In genomic region chr8:91135308-91136181, GRCm38 (mm10) we compare ENCODE assay signal across 10 mouse cellular contexts.
DNase-seq lines count a peak whose midpoint lies in the region; ATAC-seq and TF ChIP-seq lines count a peak whose summit lies in the region.
"Had no signal": no experiment of that assay in that cellular context is flagged by ENCODE, and none has a peak within 500 bp of the region (broad histone marks: within the 10 kb centered on the region; RNA-seq: fewer than 3 reads in every experiment).

No protein-coding gene starts in this region.

- peak; percentile 49 for DNase-seq in cerebellum, adult 9-11 months
- no peak for DNase-seq in cerebellum, postnatal 25 days
- DNase-seq in midbrain, postnatal 0 days (ENCODE audit: low spot score) = no peak
- peak; percentile 21 for DNase-seq in skeletal muscle tissue, adult 2 months (ENCODE audit: low read depth, low spot score)
- no peak for DNase-seq in frontal cortex, postnatal 14 days (ENCODE audit: low spot score in 2 of 2)
- DNase-seq: adrenal gland, adult 8-10 months had no signal

- no peak overlapping the region for H3K4me2 ChIP-seq in midbrain, embryonic 12.5 days (replicated peaks)
- H3K4me2 ChIP-seq in midbrain, postnatal 0 days (ENCODE audit: low read depth, low read length, poor library complexity, severe bottlenecking) = no peak overlapping the region
- H3K4me2 ChIP-seq in kidney, embryonic 14.5 days (replicated peaks; ENCODE audit: low read depth, low read length) = no peak overlapping the region; the same call in 1 of the 2 replicates

- peaks cover 20% of the 10 kb centered on the region for H3K4me1 ChIP-seq in midbrain, embryonic 12.5 days
- peaks cover 7% of the 10 kb centered on the region; the same call in 1 of the 2 replicates for H3K4me1 ChIP-seq in midbrain, postnatal 0 days (ENCODE audit: insufficient read depth, low read length)
- peaks cover 10% of the 10 kb centered on the region for H3K4me1 ChIP-seq in kidney, embryonic 14.5 days (ENCODE audit: control insufficient read depth, insufficient read depth, low read length)

- H3K27ac ChIP-seq in midbrain, embryonic 12.5 days (replicated peaks) = 0 out of 2 replicates have a peak overlapping the region, but pooled peaks have one; percentile 77
- H3K27ac ChIP-seq in midbrain, postnatal 0 days (ENCODE audit: low read depth, low read length) = no peak overlapping the region
- H3K27ac ChIP-seq in kidney, embryonic 14.5 days (ENCODE audit: low read depth, low read length) = peak overlapping the region; percentile 84

- 65% methylated on average over 14 of the region's 14 CpGs for WGBS in midbrain, embryonic 12.5 days
- 65% methylated on average over 14 of the region's 14 CpGs for WGBS in midbrain, postnatal 0 days
- 28% methylated on average over 14 of the region's 14 CpGs for WGBS in kidney, embryonic 14.5 days

- H3K9me3 ChIP-seq in midbrain, embryonic 12.5 days = no peaks in the 10 kb centered on the region
- no peaks in the 10 kb centered on the region for H3K9me3 ChIP-seq in midbrain, postnatal 0 days (ENCODE audit: low read length)
- H3K9me3 ChIP-seq in kidney, embryonic 14.5 days (ENCODE audit: control insufficient read depth, low read length) = no peaks in the 10 kb centered on the region

- no peak for TF ChIP-seq CTCF in midbrain, postnatal 0 days (IDR thresholded peaks at IDR 0.05)

- no peak overlapping the region for H3K4me3 ChIP-seq in midbrain, embryonic 12.5 days
- no peak overlapping the region for H3K4me3 ChIP-seq in midbrain, postnatal 0 days (ENCODE audit: low read depth, low read length)
- no peak overlapping the region for H3K4me3 ChIP-seq in kidney, embryonic 14.5 days (ENCODE audit: low read length)

- H3K27me3 ChIP-seq in midbrain, embryonic 12.5 days = no peaks in the 10 kb centered on the region
- H3K27me3 ChIP-seq in midbrain, postnatal 0 days (ENCODE audit: insufficient read depth, low read length) = no peaks in the 10 kb centered on the region
- H3K27me3 ChIP-seq in kidney, embryonic 14.5 days (ENCODE audit: control insufficient read depth, insufficient read depth, low read length) = no peaks in the 10 kb centered on the region

- H3K9ac ChIP-seq in midbrain, embryonic 12.5 days (replicated peaks) = no peak overlapping the region
- no peak overlapping the region for H3K9ac ChIP-seq in midbrain, postnatal 0 days (replicated peaks; ENCODE audit: low read length, poor library complexity, severe bottlenecking)
- H3K9ac ChIP-seq in kidney, embryonic 14.5 days (ENCODE audit: low read depth, low read length) = no peak overlapping the region; the same call in 1 of the 2 replicates

- no peak for ATAC-seq in midbrain, embryonic 12.5 days (ENCODE audit: low FRiP score, low read depth)
- ATAC-seq in midbrain, postnatal 0 days (ENCODE audit: low FRiP score) = no peak
- no peak for ATAC-seq in kidney, embryonic 14.5 days (ENCODE audit: low FRiP score, low TSS enrichment)
- no peak for ATAC-seq in erythroid progenitor cell, adult 5-6 weeks (replicated peaks; ENCODE audit: low FRiP score, poor library complexity, severe bottlenecking)
- ATAC-seq: hindbrain, embryonic 16.5 days had no signal

- H3K36me3 ChIP-seq in midbrain, embryonic 12.5 days = peaks cover 3% of the 10 kb centered on the region; the same call in 1 of the 2 replicates
- no peaks in the 10 kb centered on the region for H3K36me3 ChIP-seq in midbrain, postnatal 0 days (ENCODE audit: insufficient read depth, low read length)
- no peaks in the 10 kb centered on the region for H3K36me3 ChIP-seq in kidney, embryonic 14.5 days (ENCODE audit: control insufficient read depth, insufficient read depth, low read length)

Comparison
In these comparisons a context has a peak if more than half of its experiments do, and no peak if none do; other contexts are left out.
1. DNase-seq: peak in cerebellum, adult 9-11 months (single experiment) and skeletal muscle tissue, adult 2 months (single experiment); none in cerebellum, postnatal 25 days (0 of 2), midbrain, postnatal 0 days (single experiment) and frontal cortex, postnatal 14 days (0 of 2).